Mouse (Mus musculus) lung, embryonic 16.5 days (tissue): ENCODE measurements around the gene Mlph. TPM values are rescaled to one million over a fixed set of nuclear protein-coding genes. Genes with fewer than 3 reads are reported as not detected.

Experiments
- ATAC-seq: fragments of 200-750 bp; cut with Nextera tagmentation; 2 replicates; pipeline ENCODE4 v1.8.0; 2017; ENCODE audit warnings: low read depth, mild to moderate bottlenecking, moderate library complexity
- H3K27ac ChIP-seq: fragments of 300-500 bp; sonication (generic); 2 replicates; pipeline ENCODE4 v1.5.1; 2014; ENCODE audit warnings: mild to moderate bottlenecking, control low read depth, low read length
- H3K27me3 ChIP-seq: fragments of 300-500 bp; sonication (generic); 2 replicates; pipeline ENCODE4 v1.6.1; 2014; ENCODE audit warnings: low read depth, low read length, mixed read lengths; ENCODE audit not compliant: control insufficient read depth, insufficient read depth
- H3K36me3 ChIP-seq: fragments of 300-500 bp; sonication (generic); 2 replicates; pipeline ENCODE4 v1.6.1; 2014; ENCODE audit warnings: low read length; ENCODE audit not compliant: control insufficient read depth, insufficient read depth
- H3K4me1 ChIP-seq: fragments of 300-500 bp; sonication (generic); replicated peaks from 2 replicates; pipeline ENCODE4 v1.6.1; 2014; ENCODE audit warnings: low read length, mixed read lengths; ENCODE audit not compliant: control insufficient read depth, insufficient read depth
- H3K4me2 ChIP-seq: fragments of 300-500 bp; sonication (generic); 2 replicates; pipeline ENCODE4 v1.6.1; 2014; ENCODE audit warnings: low read depth, low read length, control low read depth
- H3K4me3 ChIP-seq: fragments of 300-500 bp; sonication (generic); 2 replicates; pipeline ENCODE4 v1.5.1; 2014; ENCODE audit warnings: mild to moderate bottlenecking, low read length, control low read depth
- H3K9ac ChIP-seq: fragments of 300-500 bp; sonication (generic); 2 replicates; pipeline ENCODE4 v1.6.1; 2014; ENCODE audit warnings: low read length, control low read depth
- H3K9me3 ChIP-seq: fragments of 300-500 bp; sonication (generic); 2 replicates; pipeline ENCODE4 v1.6.1; 2016; ENCODE audit warnings: low read length; ENCODE audit not compliant: control insufficient read depth
- whole genome bisulfite sequencing: fragments of 180-500 bp; shearing (Covaris S2); extraction: QIAGEN DNeasy Blood & Tissue Kit; methylation state at CpG from one replicate; pipeline ENCODE4 v1.1.7; 2014; 5-methylcytosine and 5-hydroxymethylcytosine counted together
- polyA plus RNA-seq: library from polyadenylated mRNA; unstranded; fragments of >200 nt; fragmentation: Nextera tagmentation; extraction: Ambion mirVana; gene quantifications from 2 replicates; pipeline ENCODE4 v1.2.1, GENCODE M21; 2015

Gene Mlph
- polyA plus RNA-seq, 1 experiment from 2014 or later, result 1.5 TPM

GRCm38 (mm10) chr1:90972911-90973573 lies 58.2 kb downstream of the Mlph start:
- 19% methylated on average over 9 of the region's 9 CpGs for WGBS
- H3K27me3 ChIP-seq, result no peaks in the 10 kb centered on the region
- no peaks in the 10 kb centered on the region for H3K9me3 ChIP-seq
- no peak overlapping the region for H3K27ac ChIP-seq
- H3K9ac ChIP-seq, result no peak overlapping the region
- H3K4me3 ChIP-seq, result no peak overlapping the region
- H3K36me3 ChIP-seq, result no peaks in the 10 kb centered on the region
- H3K4me1 ChIP-seq, result peaks cover 20% of the 10 kb centered on the region
- no peak overlapping the region for H3K4me2 ChIP-seq
- ATAC-seq, result peak; percentile 71

GRCm38 (mm10) chr1:90973574-90973911 lies 58.7 kb downstream of the Mlph start:
- no peaks in the 10 kb centered on the region for H3K36me3 ChIP-seq
- 83% methylated on average over 2 of the region's 2 CpGs for WGBS
- H3K9ac ChIP-seq, result 0 out of 2 replicates have a peak overlapping the region, but pooled peaks have one; percentile 21
- H3K27ac ChIP-seq, result no peak overlapping the region
- no peaks in the 10 kb centered on the region for H3K9me3 ChIP-seq
- ATAC-seq, result no peak; the same call in 1 of the 2 replicates
- no peak overlapping the region for H3K4me3 ChIP-seq
- no peak overlapping the region for H3K4me2 ChIP-seq
- no peaks in the 10 kb centered on the region for H3K27me3 ChIP-seq
- H3K4me1 ChIP-seq, result peaks cover 17% of the 10 kb centered on the region

DNA sequence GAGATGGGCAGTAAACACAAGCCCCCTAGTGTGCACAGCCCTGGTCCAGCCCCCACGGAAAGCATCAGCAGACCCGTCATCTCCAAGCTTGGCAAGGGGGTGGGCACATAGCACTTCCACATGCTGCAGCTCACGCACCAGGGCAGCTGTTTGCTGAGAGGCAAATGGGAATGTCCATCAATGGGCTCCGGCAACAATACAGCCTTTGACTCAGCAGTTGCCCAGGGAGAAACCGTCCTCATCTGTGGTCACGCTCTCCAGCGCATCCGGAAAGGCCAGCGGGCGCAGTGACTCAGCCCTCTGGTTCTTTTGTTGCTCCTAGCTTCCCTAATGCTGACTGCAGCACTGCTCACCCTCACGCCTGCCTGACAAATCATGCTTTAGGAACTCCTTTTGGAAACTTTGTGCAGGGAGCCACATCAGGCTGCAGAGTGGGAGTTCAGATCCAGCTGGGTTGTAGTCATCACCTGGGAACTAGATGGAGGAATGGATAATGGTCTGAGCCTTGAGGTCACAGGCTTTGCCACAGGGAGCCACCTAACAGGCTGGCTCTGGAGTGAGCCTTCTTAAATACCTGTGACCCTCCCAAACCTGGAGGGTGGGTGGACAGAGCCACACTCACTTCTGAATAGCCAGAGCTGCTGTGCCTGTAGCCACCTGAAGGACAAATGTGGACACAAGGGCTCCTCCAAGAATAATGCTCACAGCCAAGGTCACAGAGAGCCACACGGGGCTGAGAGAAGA lies 60.2 kb downstream of the Mlph start:
- Histone ChIP-seq H3K27me3 (no peaks in the 10 kb centered on the region), H3K4me3 (no peak overlapping the region), H3K36me3 (no peaks in the 10 kb centered on the region), H3K9me3 (no peaks in the 10 kb centered on the region), H3K27ac (no peak overlapping the region), H3K4me2 (no peak overlapping the region), H3K4me1 (peaks cover 10% of the 10 kb centered on the region), H3K9ac (no peak overlapping the region)
- 30% methylated on average over 12 of the region's 12 CpGs for WGBS
- peak; percentile 16; the same call in 1 of the 2 replicates for ATAC-seq

GRCm38 (mm10) chr1:90975960-90976359 lies 61.1 kb downstream of the Mlph start:
- Histone ChIP-seq H3K4me3 (no peak overlapping the region), H3K9me3 (no peaks in the 10 kb centered on the region), H3K4me1 (peaks cover 10% of the 10 kb centered on the region), H3K27me3 (no peaks in the 10 kb centered on the region), H3K36me3 (no peaks in the 10 kb centered on the region), H3K9ac (no peak overlapping the region), H3K4me2 (no peak overlapping the region), H3K27ac (no peak overlapping the region)
- ATAC-seq, result no peak
- 87% methylated on average over 4 of the region's 4 CpGs for WGBS

DNA sequence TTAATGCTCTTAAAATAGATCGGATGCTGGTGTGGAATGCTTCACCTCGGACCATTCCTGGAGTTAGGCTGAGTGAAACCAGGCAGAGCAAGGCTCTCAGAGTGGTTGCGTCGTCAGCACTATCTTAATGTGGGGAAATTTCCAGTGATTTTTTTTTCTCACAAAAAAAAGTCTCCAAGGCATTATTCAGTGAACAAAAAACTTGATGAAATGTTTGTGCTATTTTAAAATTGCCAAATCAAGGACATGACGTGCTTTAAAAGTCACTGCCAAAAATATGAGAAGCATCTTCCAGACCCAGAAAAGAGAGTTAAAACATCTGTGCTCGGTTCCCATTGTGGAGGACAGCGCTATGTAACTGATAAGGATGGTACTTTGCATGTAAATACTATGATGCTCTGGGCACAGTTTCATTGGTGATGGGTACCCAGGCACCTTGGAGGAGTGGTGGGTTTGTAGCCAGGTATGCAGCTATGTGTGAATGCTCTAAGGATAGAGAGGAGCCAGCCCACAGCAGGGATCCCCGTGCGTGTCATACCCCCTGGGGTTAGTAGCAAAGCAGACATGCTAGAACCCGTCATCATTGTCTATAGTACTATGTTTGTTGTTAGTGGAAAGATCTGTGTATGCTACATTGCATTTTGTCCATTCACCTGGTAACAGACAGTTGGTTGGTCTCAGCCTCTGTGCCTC lies 65.9 kb downstream of the Mlph start:
- H3K9me3 ChIP-seq, result no peaks in the 10 kb centered on the region
- H3K4me2 ChIP-seq, result no peak overlapping the region
- 42% methylated on average over 10 of the region's 10 CpGs for WGBS
- H3K9ac ChIP-seq, result no peak overlapping the region
- ATAC-seq, result peak; percentile 93
- H3K4me3 ChIP-seq, result no peak overlapping the region
- H3K4me1 ChIP-seq, result no peaks in the 10 kb centered on the region; the same call in 1 of the 2 replicates
- no peaks in the 10 kb centered on the region for H3K36me3 ChIP-seq
- H3K27ac ChIP-seq, result peak overlapping the region; percentile 25; the same call in 1 of the 2 replicates
- no peaks in the 10 kb centered on the region for H3K27me3 ChIP-seq

GRCm38 (mm10) chr1:90981346-90981745 lies 66.5 kb downstream of the Mlph start:
- Histone ChIP-seq H3K4me1 (no peaks in the 10 kb centered on the region; the same call in 1 of the 2 replicates), H3K27ac (peak overlapping the region; percentile 25; the same call in 1 of the 2 replicates), H3K4me2 (no peak overlapping the region), H3K9ac (no peak overlapping the region), H3K4me3 (no peak overlapping the region), H3K36me3 (no peaks in the 10 kb centered on the region), H3K27me3 (no peaks in the 10 kb centered on the region), H3K9me3 (no peaks in the 10 kb centered on the region)
- ATAC-seq, result no peak
- WGBS, result 59% methylated on average over 3 of the region's 3 CpGs

DNA sequence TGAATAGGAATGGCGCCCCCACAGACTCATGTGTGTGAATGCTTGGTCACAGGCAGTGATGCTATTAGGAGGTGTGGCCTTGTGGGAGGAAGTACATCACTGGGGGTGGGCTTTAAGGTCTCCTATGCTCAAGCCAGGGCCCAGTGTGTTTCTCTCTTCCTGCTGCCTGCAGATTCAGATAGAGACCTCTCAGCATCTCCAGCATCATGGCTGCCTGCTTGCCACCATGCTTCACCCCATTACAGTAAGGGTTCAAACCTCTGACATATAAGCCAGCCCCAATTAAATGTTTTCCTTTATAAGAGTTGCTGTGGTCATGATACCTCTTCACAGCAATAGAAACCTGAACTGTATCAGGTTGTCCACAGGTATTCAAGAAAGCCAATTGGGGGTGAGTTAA lies 81.0 kb downstream of the Mlph start:
- WGBS, result 93% methylated on average over 1 of the region's 1 CpGs
- H3K4me1 ChIP-seq, result peaks cover 13% of the 10 kb centered on the region
- no peak overlapping the region for H3K9ac ChIP-seq
- no peak overlapping the region for H3K27ac ChIP-seq
- no peaks in the 10 kb centered on the region for H3K9me3 ChIP-seq
- no peaks in the 10 kb centered on the region for H3K27me3 ChIP-seq
- H3K4me3 ChIP-seq, result no peak overlapping the region
- ATAC-seq, result no peak
- H3K4me2 ChIP-seq, result no peak overlapping the region
- no peaks in the 10 kb centered on the region for H3K36me3 ChIP-seq

DNA sequence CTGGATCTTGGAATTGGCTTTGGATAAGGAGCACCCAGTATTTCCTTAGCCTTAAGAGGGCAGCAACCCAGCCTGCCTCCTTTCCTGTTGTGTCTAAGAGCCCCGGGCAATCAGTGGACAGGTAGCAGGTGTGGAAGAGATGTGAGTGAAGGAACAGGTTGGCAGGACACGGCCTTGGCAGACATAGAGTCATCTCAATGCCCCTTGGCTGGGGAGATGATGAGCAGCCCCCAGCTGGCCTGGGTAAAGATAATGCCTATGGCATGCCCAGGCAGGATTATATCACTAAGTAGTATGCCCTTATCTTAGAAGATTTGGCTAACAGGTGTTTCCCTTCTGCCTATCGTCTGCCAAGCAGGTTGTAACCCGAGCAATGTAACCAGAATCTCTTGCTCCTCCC lies 82.3 kb downstream of the Mlph start:
- Histone ChIP-seq H3K27ac (no peak overlapping the region), H3K4me1 (peaks cover 13% of the 10 kb centered on the region), H3K4me2 (no peak overlapping the region), H3K4me3 (no peak overlapping the region), H3K9ac (no peak overlapping the region), H3K9me3 (no peaks in the 10 kb centered on the region), H3K27me3 (no peaks in the 10 kb centered on the region), H3K36me3 (no peaks in the 10 kb centered on the region)
- WGBS, result 43% methylated on average over 4 of the region's 4 CpGs
- ATAC-seq, result no peak

GRCm38 (mm10) chr1:90997641-90998040 lies 82.8 kb downstream of the Mlph start:
- Histone ChIP-seq H3K27ac (no peak overlapping the region), H3K9ac (no peak overlapping the region), H3K27me3 (no peaks in the 10 kb centered on the region), H3K4me1 (peaks cover 13% of the 10 kb centered on the region), H3K36me3 (no peaks in the 10 kb centered on the region), H3K4me2 (no peak overlapping the region), H3K4me3 (no peak overlapping the region), H3K9me3 (no peaks in the 10 kb centered on the region)
- 84% methylated on average over 5 of the region's 5 CpGs for WGBS
- ATAC-seq, result no peak
